Mouse (Mus musculus) adrenal gland, postnatal 36 days (tissue): Measurements from ENCODE around the gene Etfb. TPM values are rescaled to one million over a fixed set of nuclear protein-coding genes. Genes with fewer than 3 reads are reported as not detected.

Experiments used
- DNase-seq, 2 experiments: peaks; one replicate each; pipeline ENCODE4 v3.0.0; 2021; ENCODE audit warnings: mixed read lengths in 1 of 2
- total RNA-seq, 2 experiments: library from RNA; stranded (reverse); gene quantifications; 2 replicates each; pipeline ENCODE4 v1.2.3; 2021

Gene Etfb
- total RNA-seq, 2 experiments from 2014 or later = 504 to 548 TPM

DNA sequence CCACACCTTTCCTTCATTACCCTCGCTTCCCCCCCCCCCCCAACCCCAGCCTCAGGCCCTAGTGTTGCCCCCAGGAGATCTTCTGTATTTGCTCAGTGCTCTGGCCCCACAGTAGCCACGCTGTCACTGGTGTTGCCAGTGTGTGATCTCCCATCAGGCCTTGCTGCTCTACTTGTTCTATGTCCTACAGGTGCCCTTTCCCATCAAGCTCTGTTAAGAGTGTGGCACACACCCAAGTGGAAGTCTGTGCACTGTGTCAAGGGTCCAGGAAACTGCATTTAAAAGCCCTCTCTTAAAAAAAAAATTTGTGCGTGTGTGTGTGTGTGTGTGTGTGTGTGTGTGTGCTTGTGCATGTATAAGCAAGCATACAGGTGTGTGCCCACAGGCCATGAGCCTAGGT, 4.4 kb downstream of the Etfb start:
- no peak for DNase-seq

GRCm38 (mm10) chr7:43449811-43450210, 5.9 kb downstream of the Etfb start:
- no peak for DNase-seq

DNA sequence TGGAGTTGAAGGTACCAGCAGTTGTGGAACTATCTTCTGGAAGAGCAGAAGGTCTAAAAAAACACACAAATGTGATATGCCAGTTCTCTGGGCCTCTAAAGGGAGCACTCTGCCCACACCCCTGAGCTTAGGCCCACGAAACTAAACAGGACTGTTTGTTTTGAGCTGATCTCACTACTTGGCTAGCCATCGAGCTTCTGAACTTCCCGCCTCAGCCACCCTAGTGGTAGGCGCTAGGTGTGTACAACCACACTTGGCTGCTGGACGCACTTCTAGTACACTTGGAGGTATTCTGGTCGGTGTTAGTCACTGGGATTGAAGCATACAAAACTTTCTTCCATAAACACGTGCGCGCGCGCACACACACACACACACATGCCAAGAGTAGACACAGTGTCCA, 7.8 kb downstream of the Etfb start:
- DNase-seq = no peak

DNA sequence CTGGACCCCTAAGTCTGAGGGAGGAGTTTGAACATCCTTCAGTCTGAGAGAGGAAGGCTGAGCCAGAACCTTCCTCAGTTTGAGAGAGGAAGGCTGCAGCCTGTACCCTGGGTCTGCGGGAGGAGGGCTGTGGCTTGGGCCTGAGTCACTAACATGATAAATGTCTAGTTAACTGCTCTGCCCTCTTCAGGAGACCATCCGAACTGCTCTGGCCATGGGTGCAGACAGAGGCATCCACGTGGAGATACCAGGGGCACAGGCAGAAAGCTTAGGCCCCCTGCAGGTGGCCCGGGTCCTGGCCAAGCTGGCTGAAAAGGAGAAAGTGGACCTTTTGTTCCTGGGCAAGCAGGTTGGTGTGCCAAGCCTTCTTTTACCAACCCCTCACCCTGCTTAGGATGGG, 8.7 kb downstream of the Etfb start:
- peak; percentile 54 to 60 for DNase-seq

DNA sequence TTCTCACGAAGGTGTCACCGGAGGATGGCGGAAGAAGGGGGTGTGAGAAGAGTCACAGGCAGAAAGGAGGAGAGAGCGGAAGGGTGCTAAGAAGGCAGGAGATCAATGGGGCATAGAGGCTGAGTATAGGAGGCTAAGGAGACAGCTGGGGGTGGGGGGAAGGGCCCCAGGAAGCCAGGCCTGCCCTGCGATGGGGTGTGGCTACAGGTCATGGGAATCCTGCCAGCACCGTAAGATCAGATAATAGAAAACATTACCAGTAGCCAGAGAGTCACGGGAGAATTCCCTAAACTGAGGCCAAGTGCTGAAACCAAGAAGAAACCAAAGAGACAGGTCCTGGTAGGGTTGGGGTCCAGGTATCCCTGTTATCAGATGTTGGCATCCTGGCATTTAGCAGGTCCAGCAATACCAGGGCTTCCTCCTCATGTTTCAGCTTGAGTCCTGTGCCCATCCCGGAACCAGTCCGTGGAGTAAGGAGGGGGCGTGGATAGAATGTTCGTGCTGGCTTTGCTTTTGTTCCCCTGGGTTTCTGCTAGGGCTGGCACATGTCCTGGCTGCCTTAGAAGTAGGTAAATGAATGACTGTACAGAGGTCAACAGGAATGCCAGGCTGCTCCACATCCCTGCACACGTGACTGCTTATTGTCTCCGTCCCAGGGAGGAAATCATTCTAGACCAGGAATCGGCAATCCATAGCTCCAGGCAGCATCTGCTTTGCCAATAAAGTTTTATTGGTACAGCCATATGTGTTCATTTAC, 9.9 kb downstream of the Etfb start:
- peak in 1 of 2 experiments; percentile 20 for DNase-seq

DNA sequence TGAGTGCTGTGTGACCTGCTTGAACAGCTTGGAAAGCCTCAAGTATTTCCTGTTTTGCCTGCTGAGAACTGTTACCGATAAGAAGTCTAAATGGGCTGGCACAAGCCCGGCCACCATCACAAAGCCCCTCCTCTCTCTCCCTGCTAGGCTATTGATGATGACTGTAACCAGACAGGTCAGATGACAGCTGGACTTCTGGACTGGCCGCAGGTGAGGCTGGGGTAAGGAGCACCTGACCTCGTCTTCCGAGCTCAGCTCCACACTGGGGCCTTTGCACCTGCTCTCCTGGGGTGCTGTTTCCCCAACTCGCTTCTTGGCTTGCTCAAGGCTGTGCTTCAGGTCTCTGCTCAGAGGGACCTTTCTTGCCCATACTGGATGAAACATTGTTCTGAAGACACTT, 10.5 kb downstream of the Etfb start:
- no peak for DNase-seq

GRCm38 (mm10) chr7:43462851-43463250, 19.0 kb downstream of the Etfb start, which contains the start of gene Vsig10l:
Gene Vsig10l, plus strand, starts transcription at chr7:43463151.
- DNase-seq = no peak

- no peak for DNase-seq
Measured at GRCm38 (mm10) chr7:43463976-43464375, 20.1 kb downstream of the Etfb start.

DNA sequence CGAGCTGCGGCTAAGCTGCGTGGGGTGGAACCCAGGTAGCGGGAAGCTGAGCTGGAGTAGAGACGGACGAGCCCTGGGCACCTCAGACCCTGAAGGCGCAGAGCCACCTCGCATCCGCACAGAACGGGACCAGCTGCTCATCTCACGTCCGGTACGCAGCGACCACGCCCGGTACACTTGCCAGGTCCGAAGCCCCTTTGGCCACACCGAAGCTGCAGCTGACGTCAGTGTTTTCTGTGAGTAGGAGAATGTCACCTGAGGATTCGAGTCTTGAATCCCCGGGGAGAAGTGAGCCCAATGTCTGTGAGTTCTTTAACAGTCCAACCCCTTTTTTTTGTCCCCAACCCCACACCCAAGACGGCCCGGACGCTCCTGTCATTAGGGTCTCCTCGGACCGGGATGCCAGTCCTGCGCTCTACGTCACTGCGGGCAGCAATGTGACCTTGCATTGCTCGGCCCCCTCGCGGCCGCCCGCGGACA, 21.0 kb downstream of the Etfb start:
- no peak for DNase-seq

DNA sequence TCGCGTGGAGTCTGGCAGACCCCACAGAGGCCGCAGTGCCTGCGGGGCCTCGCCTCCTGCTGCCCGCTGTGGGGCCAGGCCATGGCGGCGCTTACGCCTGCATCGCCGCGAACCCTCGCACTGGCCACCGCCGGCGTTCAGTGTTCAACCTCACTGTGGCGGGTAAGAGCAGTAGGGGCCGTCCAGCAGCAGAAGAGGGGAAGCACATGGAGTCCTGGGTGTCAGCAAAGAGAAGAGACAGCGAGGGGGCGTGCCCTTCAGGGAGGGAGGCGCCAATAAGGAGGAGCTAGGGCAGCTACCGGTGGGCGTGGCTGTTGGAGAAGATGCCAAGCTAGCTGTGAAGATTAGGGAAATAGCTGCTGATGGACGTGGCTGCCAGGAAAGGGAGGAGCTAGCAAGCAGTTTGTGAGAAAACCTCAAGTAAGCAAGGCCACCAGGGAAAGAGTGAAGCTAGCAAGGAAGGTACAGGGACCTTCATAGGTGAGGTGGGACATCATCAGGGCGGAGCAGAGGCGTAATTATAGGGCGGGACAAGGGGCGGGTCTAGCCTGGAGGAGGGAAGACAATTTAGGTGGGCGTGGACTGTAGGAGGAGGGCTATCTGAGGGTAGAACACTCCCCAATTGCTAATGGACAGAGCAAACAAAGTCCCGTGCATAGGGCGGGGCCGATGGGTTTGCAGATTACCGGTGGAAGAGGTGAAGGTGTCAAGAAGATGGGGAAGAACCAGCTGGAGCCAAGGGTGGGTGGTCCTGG, 21.6 kb downstream of the Etfb start:
- peak; percentile 88 to 92 for DNase-seq

GRCm38 (mm10) chr7:43466099-43466694, 22.3 kb downstream of the Etfb start:
- DNase-seq = peak; percentile 89 to 92

GRCm38 (mm10) chr7:43470373-43470772, 26.5 kb downstream of the Etfb start:
- DNase-seq = peak; percentile 30 to 34

DNA sequence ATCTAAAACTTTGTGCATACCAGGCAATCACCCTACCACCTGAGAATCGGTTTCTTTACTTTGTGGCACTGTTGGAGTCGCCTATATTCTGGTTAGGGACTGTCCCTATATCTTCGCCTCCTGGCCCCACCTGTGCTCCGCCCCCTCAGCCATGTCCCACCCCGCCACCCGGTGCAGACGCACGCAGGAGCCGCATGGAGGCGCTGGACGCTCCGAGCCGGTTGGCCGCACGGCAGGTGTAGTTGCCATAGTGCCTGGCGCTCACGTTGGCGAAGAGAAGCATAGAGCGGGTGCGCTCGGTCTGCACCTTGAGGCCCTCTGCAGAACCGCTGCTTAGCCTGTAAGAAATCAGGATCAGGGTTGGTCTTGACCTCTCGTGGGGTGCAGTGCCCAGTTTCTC, 31.8 kb downstream of the Etfb start:
- DNase-seq = no peak

DNA sequence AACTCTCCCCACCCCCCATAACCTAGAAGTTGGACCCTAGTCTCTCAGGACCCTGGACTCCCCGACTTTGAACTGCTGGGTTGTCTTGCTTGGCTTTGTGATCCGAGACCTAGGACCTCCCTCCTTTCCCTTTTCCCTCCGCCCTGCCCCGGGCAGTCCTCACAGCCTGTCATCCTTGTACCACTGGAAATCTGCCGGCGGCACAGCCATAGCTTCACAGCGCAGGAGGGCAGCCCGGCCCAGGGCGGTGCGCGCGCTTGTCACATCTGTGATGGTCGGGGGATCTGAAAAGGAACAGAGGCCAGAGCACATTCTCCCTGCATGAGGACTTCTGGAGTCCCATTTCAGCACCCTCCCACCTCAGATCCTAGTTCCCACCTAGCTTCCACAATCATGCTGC, 32.5 kb downstream of the Etfb start:
- DNase-seq = no peak

GRCm38 (mm10) chr7:43481191-43481590, 37.3 kb downstream of the Etfb start:
- DNase-seq = peak; percentile 37 to 42

DNA sequence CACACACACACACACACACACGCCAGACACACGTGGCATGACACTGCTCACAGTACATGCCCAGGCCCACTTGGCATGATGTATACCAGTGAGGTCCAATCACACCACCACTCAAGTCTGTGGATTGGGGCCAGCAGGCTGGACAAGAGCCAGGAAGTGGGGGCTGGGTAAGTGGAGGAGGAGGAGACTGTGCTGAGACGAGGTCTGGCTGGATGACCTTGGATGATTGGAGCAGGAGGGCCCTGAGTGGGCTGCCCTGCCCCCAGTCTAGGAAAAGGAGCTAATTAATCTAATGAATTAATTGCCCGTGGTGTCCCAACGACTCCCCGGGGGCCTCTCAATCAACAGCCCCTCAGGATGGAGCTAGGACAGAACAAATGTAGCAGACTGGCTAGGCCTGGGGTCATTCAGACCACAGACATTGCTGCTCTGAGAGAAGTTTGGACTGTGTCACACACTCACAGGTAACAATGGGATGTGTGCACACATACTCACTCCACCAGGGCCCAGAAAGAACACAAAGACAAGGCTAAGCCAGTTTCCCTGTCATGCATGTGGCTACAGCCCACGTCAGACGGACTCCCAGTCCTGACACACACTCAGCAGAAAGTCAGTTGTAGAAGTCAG, 38.3 kb downstream of the Etfb start:
- DNase-seq = peak in 1 of 2 experiments; percentile 33

- peak; percentile 29 to 54 for DNase-seq
Measured at GRCm38 (mm10) chr7:43483236-43483635, 39.4 kb downstream of the Etfb start.

DNA sequence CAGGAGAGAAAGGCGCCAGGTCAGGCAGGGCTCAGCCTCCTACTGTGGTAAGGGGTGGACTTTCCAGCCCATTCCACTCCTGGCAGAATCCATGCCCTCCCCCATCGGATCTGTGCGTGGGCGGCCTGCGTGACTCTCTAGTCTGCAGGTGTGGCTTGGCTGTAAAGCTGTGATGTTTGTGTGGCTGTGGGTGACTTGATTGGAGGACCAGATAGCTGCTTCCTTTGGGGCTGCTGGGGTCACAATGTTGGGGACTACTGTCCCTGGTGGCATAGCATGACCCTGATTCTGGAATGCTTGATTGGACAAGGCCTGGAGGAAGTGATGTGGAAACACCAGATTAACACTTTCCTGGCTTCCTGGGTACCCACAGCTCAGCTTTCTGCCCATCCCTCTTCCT, 44.8 kb downstream of the Etfb start:
- DNase-seq = no peak

DNA sequence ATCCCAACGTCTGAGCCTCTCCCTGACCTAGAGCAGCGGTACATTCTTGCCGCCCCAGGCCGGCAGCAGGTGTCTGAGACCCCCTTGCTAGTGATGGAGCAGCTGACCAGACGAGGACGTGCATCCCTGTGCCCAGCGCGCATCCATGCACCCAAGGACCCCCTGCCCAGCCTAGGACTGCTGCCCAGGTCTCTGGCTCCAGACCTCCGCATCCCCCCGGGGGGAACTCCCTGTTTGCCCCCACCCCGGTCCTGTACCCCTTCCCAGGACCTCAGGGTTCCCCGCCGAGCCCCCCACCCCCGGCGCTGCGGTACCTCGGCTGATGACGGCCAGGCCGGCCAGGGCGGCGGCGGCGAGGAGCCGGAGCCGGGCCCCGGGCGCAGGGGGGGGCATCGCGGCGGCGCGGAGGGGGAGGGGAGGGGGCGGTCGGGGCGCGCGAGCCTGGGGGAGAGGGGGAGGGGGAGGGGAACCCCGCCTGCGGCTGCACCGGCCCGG, 45.8 kb downstream of the Etfb start, which contains the start of gene Iglon5:
TSS of gene Iglon5 (minus strand) at position 445 of the 495 bp plus-strand sequence.
- peak in 1 of 2 experiments; percentile 17 for DNase-seq

DNA sequence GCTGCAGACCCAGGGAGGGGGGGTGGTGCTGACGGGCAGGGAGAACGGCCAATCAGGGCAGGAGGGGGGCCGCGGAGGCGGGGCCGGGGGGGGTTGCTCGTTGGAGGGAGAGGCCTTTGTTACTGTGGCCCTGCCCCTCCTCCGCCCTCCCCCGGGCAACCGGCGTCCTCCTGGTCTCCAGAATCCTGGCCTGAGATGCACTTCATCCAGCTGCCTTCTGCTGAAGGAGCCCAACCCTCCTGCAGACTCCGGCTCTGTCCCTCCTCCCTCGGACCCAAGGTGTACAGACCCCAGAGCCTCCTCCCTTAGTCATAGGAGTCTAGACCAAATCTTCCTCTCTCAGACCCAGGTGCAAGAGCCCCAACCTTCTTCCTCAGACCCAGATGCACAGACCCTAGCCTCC, 46.3 kb downstream of the Etfb start:
- DNase-seq = peak; percentile 44 to 67

DNA sequence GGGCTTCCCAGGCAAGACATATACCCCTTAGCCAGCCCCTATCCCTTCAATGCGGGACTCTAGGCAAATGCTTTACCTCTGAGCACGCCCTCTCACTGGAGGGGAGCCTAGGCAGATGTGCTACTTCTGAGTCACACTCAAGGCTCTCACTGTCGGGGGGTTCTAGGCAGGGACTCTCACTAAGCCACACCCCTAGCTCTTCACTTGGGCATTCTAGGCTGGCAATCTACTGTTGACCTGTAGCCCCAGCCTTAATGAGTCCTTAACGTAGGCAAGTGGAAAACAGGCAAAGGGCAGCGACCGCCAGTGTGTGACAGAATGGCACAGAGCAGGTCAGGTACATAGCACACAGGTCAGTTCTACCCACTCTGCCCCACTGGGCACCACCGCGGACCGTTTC, 47.0 kb downstream of the Etfb start:
- no peak for DNase-seq
